In the genomic region with DNA sequence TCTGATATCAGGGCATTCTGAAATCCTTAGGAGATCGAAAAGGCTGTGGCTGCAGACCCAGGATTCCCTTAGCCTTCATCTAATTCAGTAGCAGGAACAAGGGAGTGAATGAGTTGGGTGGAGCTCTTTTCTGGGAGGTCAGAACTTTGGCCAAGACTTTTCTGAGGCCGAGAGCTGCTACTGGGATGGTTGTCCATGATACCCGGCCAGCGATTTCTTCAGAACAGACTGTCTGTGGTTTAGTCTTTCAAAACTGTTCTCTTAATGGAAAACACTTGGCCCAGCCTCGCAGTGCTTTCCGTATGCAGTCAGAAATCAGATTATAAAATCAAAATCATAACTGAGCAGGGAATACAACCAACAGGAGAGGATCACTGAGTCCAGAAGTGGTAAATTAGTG, we compare ENCODE assay signal across 17 mouse cellular contexts. TPM values are rescaled to one million over a fixed set of nuclear protein-coding genes. Genes with fewer than 3 reads are reported as not detected.
A peak's percentile ranks its signal among the peaks of the same experiment; 100 is the strongest.
DNase-seq lines count a peak whose midpoint lies in the region; ATAC-seq and TF ChIP-seq lines count a peak whose summit lies in the region.
"Had no signal": no experiment of that assay in that cellular context is flagged by ENCODE, and none has a peak within 500 bp of the region (broad histone marks: within the 10 kb centered on the region; RNA-seq: fewer than 3 reads in every experiment).

No protein-coding gene starts in this region.

- no peak for ATAC-seq in hindbrain, embryonic 16.5 days
- ATAC-seq in forebrain, embryonic 15.5 days (replicated peaks), result no peak
- ATAC-seq: liver, postnatal 0 days had no signal

- DNase-seq in cerebellum, adult 9-10 months, result peak; percentile 11
- no peak for DNase-seq in cerebellum, postnatal 14 days
- DNase-seq in lung, adult 18-20 months, result peak; percentile 17 to 34
- no peak for DNase-seq in lung, adult 2 months
- DNase-seq in gastrocnemius, postnatal 14 days, result peak; percentile 61
- DNase-seq in lung, postnatal 36 days, result peak; percentile 59
- DNase-seq: cerebellum, adult 11 months; embryo, embryonic 11 days; kidney, adult 11 months; liver, postnatal 0 days; thymus, adult 18-20 months had no signal

- intact Hi-C loops in gastrocnemius, postnatal 14 days (cut with DNase I; ENCODE audit: low total_unique reads), result no loop called here

- TF ChIP-seq CTCF in lung, adult 2 months (IDR thresholded peaks at IDR 0.05; ENCODE audit: insufficient read depth, low read length), result no peak

- H3K27me3 ChIP-seq in hindbrain, embryonic 16.5 days (replicated peaks; ENCODE audit: control insufficient read depth, insufficient read depth, low read length), result no peaks in the 10 kb centered on the region
- H3K27me3 ChIP-seq in forebrain, embryonic 15.5 days, result no peaks in the 10 kb centered on the region
- H3K27me3 ChIP-seq: hindbrain, embryonic 12.5 days; limb, embryonic 13.5 days; neural tube, embryonic 15.5 days had no signal

- TF ChIP-seq POLR2A in lung, adult 2 months (IDR thresholded peaks at IDR 0.05; ENCODE audit: borderline replicate concordance, extremely low read depth, low read depth, low read length), result no peak

- H3K4me3 ChIP-seq in lung, adult 2 months (replicated peaks; ENCODE audit: extremely low read depth, low read depth, low read length), result no peak overlapping the region
- no peak overlapping the region for H3K4me3 ChIP-seq in hindbrain, embryonic 16.5 days (ENCODE audit: low read length)
- no peak overlapping the region for H3K4me3 ChIP-seq in forebrain, embryonic 15.5 days
- H3K4me3 ChIP-seq: hindbrain, embryonic 12.5 days; limb, embryonic 13.5 days; neural tube, embryonic 15.5 days had no signal

- peaks cover 2% of the 10 kb centered on the region; the same call in 1 of the 2 replicates for H3K4me1 ChIP-seq in lung, adult 2 months (ENCODE audit: control insufficient read depth, insufficient read depth, low read length)
- H3K4me1 ChIP-seq in hindbrain, embryonic 16.5 days (ENCODE audit: control insufficient read depth, insufficient read depth, low read depth, low read length), result no peaks in the 10 kb centered on the region
- no peaks in the 10 kb centered on the region; the same call in 1 of the 2 replicates for H3K4me1 ChIP-seq in forebrain, embryonic 15.5 days
- H3K4me1 ChIP-seq: hindbrain, embryonic 12.5 days; neural tube, embryonic 15.5 days had no signal

- H3K27ac ChIP-seq in hindbrain, embryonic 16.5 days (ENCODE audit: low read depth, low read length), result no peak overlapping the region
- H3K27ac ChIP-seq in forebrain, embryonic 15.5 days (replicated peaks), result no peak overlapping the region
- H3K27ac ChIP-seq: hindbrain, embryonic 12.5 days; limb, embryonic 13.5 days; neural tube, embryonic 15.5 days had no signal

- H3K9ac ChIP-seq in hindbrain, embryonic 16.5 days (ENCODE audit: low read depth, low read length), result no peak overlapping the region
- no peak overlapping the region for H3K9ac ChIP-seq in forebrain, embryonic 15.5 days (replicated peaks)
- H3K9ac ChIP-seq: hindbrain, embryonic 12.5 days; limb, embryonic 13.5 days; liver, postnatal 0 days; neural tube, embryonic 15.5 days had no signal

- H3K4me2 ChIP-seq in hindbrain, embryonic 16.5 days (ENCODE audit: low read length), result no peak overlapping the region
- no peak overlapping the region for H3K4me2 ChIP-seq in forebrain, embryonic 15.5 days (replicated peaks)
- H3K4me2 ChIP-seq: hindbrain, embryonic 12.5 days; limb, embryonic 13.5 days; neural tube, embryonic 15.5 days had no signal

- H3K36me3 ChIP-seq in hindbrain, embryonic 16.5 days (ENCODE audit: control insufficient read depth, insufficient read depth, low read length), result no peaks in the 10 kb centered on the region
- H3K36me3 ChIP-seq in forebrain, embryonic 15.5 days, result no peaks in the 10 kb centered on the region
- H3K36me3 ChIP-seq: hindbrain, embryonic 12.5 days; limb, embryonic 13.5 days; neural tube, embryonic 15.5 days had no signal

- no peaks in the 10 kb centered on the region for H3K9me3 ChIP-seq in hindbrain, embryonic 16.5 days (ENCODE audit: control insufficient read depth, low read length)
- no peaks in the 10 kb centered on the region for H3K9me3 ChIP-seq in forebrain, embryonic 15.5 days
- H3K9me3 ChIP-seq: hindbrain, embryonic 12.5 days; limb, embryonic 13.5 days; neural tube, embryonic 15.5 days had no signal

- WGBS in lung, adult 2 months, result 79% methylated on average over 6 of the region's 6 CpGs
- WGBS in hindbrain, embryonic 16.5 days, result 85% methylated on average over 6 of the region's 6 CpGs
- 90% methylated on average over 6 of the region's 6 CpGs for WGBS in forebrain, embryonic 15.5 days

RNA-seq across cellular contexts. Expression of gene Tnc, which starts 21.2 kb away (rescaled TPM):
- 6.6 and 7.3 TPM in 2 replicates for polyA plus RNA-seq in lung, adult 2 months (2012; rRNA removed)
- total RNA-seq in gastrocnemius, postnatal 14 days (2021), result 10 to 100 TPM; 16.2 to 21.0 TPM
- polyA plus RNA-seq in hindbrain, embryonic 16.5 days (2015; fragmentation: Nextera tagmentation; extraction: Ambion mirVana), result 53.3 and 76.9 TPM in 2 replicates
- polyA plus RNA-seq in forebrain, embryonic 15.5 days (2015; fragmentation: Nextera tagmentation; extraction: Ambion mirVana), result 33.3 and 38.7 TPM in 2 replicates
- total RNA-seq: granulocyte monocyte progenitor cell, adult 5-6 weeks had no signal

Comparison
In these comparisons a context has a peak if more than half of its experiments do, and no peak if none do; other contexts are left out.
1. DNase-seq: peak in cerebellum, adult 9-10 months (single experiment), lung, adult 18-20 months (2 of 2), gastrocnemius, postnatal 14 days (single experiment) and lung, postnatal 36 days (single experiment); none in cerebellum, postnatal 14 days (0 of 2) and lung, adult 2 months (single experiment).